Mouse (Mus musculus): ENCODE results near the gene Card6.
A peak's percentile ranks its signal among the peaks of the same experiment; 100 is the strongest.

The Card6 gene

DNA sequence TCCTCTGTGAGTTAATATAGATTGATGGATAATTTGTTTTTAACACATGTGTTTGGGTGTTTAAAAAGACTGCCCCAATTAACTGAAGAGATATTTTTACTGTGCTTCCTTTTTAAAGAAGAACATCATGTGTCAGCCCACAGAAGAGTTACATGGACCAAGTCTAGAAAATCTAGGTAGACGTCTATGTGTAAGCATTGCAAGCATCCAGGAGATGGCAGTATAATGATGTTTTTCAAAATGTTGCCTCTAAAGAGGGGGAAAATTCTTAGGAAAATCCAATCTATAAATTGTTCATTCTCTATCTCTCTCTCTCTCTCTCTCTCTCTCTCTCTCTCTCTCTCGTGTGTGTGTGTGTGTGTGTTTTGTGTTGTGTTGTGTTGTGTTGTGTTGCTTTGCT, 22.2 kb downstream of the Card6 start:
- peak; percentile 61 for DNase-seq (ENCODE audit: low read depth)

DNA sequence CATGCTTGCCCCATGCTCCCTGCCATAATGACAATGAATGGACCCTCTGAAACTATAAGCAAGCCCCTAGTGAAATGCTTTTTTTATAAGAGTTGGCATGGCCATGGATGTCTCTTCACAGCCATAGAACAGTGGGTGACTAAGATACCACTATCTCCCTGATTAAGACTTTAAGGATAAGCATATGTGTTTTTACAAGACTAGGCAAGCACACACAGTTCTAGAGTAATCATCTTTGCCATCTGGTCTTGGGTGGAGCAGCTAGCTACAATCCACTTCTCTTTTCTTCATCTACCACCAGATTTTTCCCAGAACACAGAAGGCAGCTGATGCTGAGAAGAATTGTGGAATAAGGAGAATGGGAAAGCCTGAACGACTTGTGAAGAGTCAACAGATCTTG, 27.1 kb downstream of the Card6 start:
- DNase-seq (ENCODE audit: low read depth), result no peak

DNA sequence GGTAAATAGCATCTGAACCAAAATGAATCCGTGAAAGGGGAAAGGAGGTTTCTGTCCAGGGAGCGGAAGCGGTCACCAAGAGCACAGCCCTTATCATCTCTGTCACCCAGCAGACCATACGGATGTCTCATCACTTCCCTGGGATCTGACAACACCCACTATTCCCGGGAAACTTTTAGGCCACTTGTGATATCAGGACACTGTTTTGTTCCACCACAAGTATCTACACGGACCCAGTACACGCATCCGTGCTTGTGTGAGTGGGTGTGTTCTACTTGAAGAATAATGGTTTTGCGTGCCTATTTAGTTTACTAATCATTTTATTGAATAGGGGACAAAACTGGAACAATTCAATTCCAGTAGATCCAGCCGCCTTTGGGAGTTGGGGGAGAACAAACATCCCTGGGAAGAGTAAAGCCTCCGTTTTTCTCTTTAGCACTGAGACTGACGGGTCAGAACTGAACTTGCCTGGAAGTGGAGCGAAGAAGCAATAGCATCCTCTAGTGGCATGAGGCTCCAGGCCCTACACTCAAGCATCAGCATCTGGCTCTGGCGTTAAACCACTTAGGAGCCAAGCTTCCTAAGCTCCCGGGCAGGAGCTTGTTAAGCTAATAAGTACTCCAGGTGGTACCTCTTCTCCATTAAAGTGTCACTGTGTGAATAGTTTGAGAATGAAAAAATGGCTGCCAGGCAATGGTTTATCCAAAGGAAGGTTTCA, 39.4 kb downstream of the Card6 start:
- DNase-seq (ENCODE audit: low read depth), result peak; percentile 53

DNA sequence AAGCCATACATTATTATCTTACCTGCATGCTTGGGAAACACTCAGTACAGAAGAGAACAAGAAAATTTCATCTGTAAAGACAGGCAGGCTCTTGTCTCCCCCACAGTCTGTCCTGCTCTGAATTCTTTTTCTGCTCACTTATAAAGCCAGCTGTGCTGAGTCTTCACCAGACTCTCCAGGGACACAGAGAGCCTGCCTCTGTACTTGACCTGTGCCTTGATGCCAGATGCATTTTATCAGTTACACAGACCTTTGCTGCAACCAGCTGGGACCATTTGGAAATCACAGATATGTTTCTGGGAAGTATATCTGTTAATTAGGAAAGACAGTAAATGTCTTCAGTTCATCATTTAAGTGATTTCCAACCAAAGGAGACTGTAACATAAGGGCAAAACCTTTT, 44.7 kb downstream of the Card6 start, which contains the start of gene C7:
TSS of gene C7 (minus strand) at position 106 of the 400 bp plus-strand sequence.
- DNase-seq (ENCODE audit: low read depth), result no peak

Measured in NIH3T3 (cell line).